Mouse (Mus musculus) embryo, embryonic 11.5 days (tissue): ENCODE results near the gene Kank2.
"Not testable (repeated sequence)": the region's sequence is repeated elsewhere in the genome, so short reads cannot be mapped to it uniquely, and the experiment has no call there.

Experiments used
- DNase-seq: peaks from one replicate; pipeline ENCODE4 v3.0.0-alpha.2; 2012; ENCODE audit warnings: low read depth, low spot score

Gene Kank2

GRCm38 (mm10) chr9:21784517-21785307 is 13.8 kb downstream of the Kank2 start:
- no peak for DNase-seq

- DNase-seq: no peak
Measured at GRCm38 (mm10) chr9:21781657-21782468, 16.7 kb downstream of the Kank2 start.

GRCm38 (mm10) chr9:21777726-21778125 is 20.8 kb downstream of the Kank2 start:
- no peak for DNase-seq

GRCm38 (mm10) chr9:21774353-21774752 is 24.2 kb downstream of the Kank2 start:
- DNase-seq: no peak

GRCm38 (mm10) chr9:21773396-21773795 is 25.1 kb downstream of the Kank2 start:
- not testable (repeated sequence) for DNase-seq

GRCm38 (mm10) chr9:21769558-21770183 is 28.9 kb downstream of the Kank2 start:
- DNase-seq: no peak

GRCm38 (mm10) chr9:21768511-21769411 is 29.8 kb downstream of the Kank2 start:
- DNase-seq: no peak

- no peak for DNase-seq
Measured at GRCm38 (mm10) chr9:21767896-21768295, 30.6 kb downstream of the Kank2 start.

- no peak for DNase-seq
Measured at GRCm38 (mm10) chr9:21764084-21764999, 34.2 kb downstream of the Kank2 start.

GRCm38 (mm10) chr9:21762135-21762534 is 36.4 kb downstream of the Kank2 start:
- no peak for DNase-seq

GRCm38 (mm10) chr9:21760155-21761088 is 38.1 kb downstream of the Kank2 start, which contains the start of gene Spc24:
Gene Spc24, minus strand, starts transcription at chr9:21760303.
- peak; percentile 96 for DNase-seq

- no peak for DNase-seq
Measured at GRCm38 (mm10) chr9:21759718-21760117, 38.8 kb downstream of the Kank2 start.

GRCm38 (mm10) chr9:21758576-21759529 is 39.7 kb downstream of the Kank2 start:
- no peak for DNase-seq

- no peak for DNase-seq
Measured at GRCm38 (mm10) chr9:21754516-21755321, 43.8 kb downstream of the Kank2 start.

- no peak for DNase-seq
Measured at GRCm38 (mm10) chr9:21754003-21754402, 44.5 kb downstream of the Kank2 start.

GRCm38 (mm10) chr9:21752252-21752792 is 46.2 kb downstream of the Kank2 start:
- no peak for DNase-seq

- DNase-seq: no peak
Measured at GRCm38 (mm10) chr9:21751347-21751746, 47.2 kb downstream of the Kank2 start.
